Mouse (Mus musculus) brain, embryonic 14.5 days (tissue): Measurements from ENCODE around the gene Hist2h4. TPM values are rescaled to one million over a fixed set of nuclear protein-coding genes. Genes with fewer than 3 reads are reported as not detected.
A peak's percentile ranks its signal among the peaks of the same experiment; 100 is the strongest.
"Not testable (repeated sequence)": the region's sequence is repeated elsewhere in the genome, so short reads cannot be mapped to it uniquely, and the experiment has no call there.

Experiments used
- DNase-seq: peaks from one replicate; pipeline ENCODE4 v3.0.0-alpha.2; 2011; ENCODE audit warnings: low read depth
- CTCF ChIP-seq: fragments of 200-500 bp; IDR thresholded peaks from 2 replicates; pipeline ENCODE4 v1.5.1; 2012; ENCODE audit warnings: inconsistent platforms, mild to moderate bottlenecking, moderate library complexity, borderline replicate concordance; ENCODE audit not compliant: insufficient read depth, insufficient read length; ENCODE audit errors: extremely low read depth
- POLR2A ChIP-seq: fragments of 200-500 bp; IDR thresholded peaks from 2 replicates; pipeline ENCODE4 v1.6.1; 2012; ENCODE audit warnings: mild to moderate bottlenecking, inconsistent platforms, borderline replicate concordance; ENCODE audit not compliant: poor library complexity, insufficient read depth, insufficient read length, severe bottlenecking; ENCODE audit errors: extremely low read depth
- polyA plus RNA-seq: library from polyadenylated mRNA; depleted of rRNA; stranded (reverse); fragments of >200 nt; gene quantifications from 2 replicates; pipeline ENCODE4 v1.2.3, GENCODE M21; 2012

Hist2h4 gene
- polyA plus RNA-seq, 1 experiment: 5.9 TPM

DNA sequence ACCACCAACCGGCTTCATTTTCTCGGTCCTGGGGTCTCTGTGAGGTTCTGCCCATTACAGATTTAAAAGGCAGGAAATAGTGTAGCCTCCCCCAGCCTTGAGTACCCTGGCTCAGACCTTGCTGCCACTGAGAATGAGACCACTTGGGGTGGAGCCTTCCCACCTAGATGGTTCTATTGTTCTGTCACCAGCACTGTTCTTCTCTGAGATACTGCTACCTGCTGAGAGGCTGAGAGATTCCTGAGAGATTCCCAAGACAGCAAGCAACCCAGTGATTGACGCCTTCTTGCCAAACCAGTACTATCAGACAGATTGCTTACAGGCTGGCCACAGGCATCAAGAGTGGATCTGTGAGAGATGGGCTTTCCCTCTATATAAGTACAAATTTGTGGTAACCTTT, 26.1 kb upstream of the Hist2h4 start:
- DNase-seq: no peak

DNA sequence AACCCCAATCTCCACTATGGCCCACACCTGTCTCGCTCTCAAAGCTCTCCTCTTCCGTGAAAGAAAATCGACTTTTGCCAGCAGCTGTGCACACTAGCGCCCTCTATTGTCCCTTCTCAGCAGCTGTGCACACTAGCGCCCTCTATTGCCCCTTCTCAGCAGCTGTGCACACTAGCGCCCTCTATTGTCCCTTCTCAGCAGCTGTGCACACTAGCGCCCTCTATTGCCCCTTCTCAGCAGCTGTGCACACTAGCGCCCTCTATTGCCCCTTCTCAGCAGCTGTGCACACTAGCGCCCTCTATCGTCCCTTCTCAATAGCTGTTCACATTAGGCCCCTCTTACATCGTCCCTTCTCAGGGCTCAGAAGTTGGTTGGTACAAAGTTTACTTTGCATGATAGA, 24.2 kb upstream of the Hist2h4 start:
- not testable (repeated sequence) for DNase-seq

More for the DNA sequence above, 26.1 kb upstream of the Hist2h4 start:
- TF ChIP-seq CTCF (no peak), POLR2A (no peak)

DNA sequence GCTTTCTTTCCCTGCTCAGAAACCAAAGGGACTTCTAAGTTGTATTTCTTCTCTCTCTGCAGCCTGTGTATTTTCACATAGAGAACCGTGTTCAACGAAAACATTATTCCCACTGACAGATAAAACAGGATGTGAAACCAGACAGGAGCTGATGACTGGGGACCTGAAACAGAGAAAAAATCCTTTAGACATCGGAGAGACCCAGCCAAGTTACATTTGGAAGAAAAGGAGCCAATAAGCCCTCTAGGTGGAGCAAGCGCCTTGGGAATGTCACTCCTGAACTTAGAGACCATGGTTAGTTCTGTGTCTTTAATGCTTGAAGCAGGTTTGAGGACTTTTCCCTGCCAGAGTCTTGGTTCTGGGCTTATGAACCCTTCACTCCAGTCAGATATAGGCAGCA, 21.3 kb upstream of the Hist2h4 start:
- no peak for TF ChIP-seq POLR2A
- TF ChIP-seq CTCF: peak; percentile 57; the same call in 1 of the 2 replicates
- DNase-seq: peak; percentile 68

DNA sequence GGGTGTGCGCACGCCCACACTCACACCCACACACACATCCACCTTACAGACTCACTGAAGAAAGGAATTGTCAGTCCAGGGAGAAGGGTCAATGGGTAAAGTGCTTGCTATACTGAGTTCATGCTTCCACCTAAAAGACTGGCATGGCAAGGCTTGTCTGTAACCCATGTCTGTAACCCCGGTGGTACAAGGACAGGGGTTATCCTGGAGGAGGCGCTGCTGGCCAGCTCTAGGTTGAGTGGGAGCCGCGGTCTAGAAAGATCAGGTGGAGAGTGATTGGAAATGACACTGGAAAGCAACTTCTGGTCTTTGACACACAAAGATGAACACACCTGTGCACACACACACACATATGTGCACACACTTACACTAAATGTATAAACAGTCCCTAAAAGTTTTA, 17.5 kb upstream of the Hist2h4 start:
- no peak for TF ChIP-seq CTCF
- no peak for TF ChIP-seq POLR2A

DNA sequence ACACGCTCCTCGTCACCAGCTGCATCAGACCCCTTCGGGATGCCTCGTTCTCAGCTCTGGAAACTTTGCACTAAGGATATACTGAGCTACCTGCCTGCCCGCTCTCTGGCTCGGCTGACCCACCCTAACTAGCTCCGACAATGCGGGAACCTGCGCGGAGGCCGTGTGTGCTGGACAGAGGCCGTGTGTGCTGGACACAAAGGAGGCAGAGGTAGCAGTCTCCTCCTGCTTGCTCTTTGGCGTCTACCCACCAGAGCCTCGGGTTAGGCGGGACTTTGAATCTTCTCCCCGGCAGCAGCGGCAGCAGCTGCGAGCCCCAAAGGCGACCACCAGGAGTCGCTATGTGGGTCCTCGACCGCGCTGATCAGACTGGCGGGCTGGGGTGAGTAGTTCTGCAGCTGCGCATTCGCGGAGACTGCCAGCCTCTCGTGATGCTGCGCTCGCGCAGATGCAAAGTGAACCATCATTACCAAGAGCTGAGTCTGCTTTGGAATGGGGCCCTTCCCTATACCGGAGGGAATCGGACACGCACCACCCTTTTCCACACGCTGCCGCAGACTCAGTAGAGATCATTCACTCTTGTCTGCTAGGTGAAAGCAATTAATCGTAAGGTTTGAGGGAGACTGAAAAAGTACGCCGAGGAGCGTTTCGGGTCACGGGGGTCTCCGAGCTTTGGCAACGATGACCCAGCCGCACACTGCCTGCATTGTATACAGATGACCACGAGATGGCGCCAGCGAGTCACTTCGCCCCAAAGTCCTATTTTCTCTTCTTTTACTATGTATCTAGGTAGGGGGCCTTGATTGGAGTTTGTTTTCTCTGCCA, 14.9 kb upstream of the Hist2h4 start:
- TF ChIP-seq POLR2A: peak; percentile 14; the same call in 1 of the 2 replicates
- peak; percentile 95 for TF ChIP-seq CTCF
- DNase-seq: peak; percentile 98

More for the DNA sequence above, 17.5 kb upstream of the Hist2h4 start:
- DNase-seq: no peak

DNA sequence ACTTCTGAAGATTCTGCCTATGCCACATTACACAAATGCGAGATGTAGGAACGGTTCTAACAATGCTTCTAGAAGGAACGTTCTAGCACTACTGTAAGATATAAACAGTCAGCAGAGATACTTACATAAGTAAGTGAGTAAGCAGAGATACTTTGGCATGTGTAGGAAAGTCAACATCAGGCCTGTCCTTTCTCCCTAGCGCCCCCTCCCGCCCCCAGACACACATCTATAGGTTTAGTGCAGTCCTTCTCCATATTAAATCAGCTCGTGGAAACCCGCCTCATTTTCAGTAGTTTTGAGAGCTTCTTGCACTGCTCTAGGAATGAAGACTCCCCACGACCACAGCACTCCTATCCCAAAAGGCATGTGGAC, 14.3 kb upstream of the Hist2h4 start:
- no peak for TF ChIP-seq POLR2A
- no peak; the same call in 1 of the 2 replicates for TF ChIP-seq CTCF
- DNase-seq: peak; percentile 58

DNA sequence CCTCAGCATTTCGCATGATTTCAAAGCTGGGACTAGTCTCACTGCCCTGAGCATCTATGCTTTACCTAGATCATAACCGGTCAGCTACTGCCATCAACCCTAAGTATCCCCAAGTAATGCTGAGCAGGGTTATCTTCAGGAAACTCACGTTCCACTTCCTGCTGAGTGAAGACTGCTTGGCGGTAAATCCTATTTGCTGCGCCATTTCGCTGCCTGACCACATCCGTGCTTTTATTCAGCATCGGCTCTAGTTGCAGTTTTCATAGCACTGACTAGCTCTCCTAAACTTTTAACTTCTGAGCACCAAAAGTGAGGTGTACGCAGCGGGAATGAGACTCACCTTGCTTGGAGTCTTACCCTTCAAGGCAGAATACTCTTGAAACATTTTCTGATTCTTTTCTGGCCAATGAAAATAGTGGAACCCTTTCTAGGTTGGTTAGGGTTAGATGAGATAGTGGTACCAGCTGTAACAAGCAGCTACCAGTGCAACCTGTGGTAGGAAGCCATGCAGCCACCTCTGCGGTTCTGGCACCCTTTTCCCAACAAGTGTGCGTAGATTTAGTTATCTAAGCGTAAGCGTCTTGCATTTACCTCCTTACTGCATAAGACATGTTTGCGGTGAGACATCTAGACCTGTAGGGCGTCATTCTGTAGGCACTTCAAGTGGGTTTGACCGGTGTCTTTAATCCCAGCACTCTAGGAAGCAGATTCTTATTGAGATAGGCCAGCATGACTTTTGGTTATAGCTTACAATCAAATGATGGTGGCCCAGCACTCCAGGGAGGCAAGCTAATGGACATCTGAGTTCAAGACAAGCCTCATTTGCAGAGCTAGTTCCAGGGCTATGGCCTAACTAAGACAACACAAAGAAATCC, 10.7 kb upstream of the Hist2h4 start:
- DNase-seq: no peak
- TF ChIP-seq POLR2A (no peak), CTCF (no peak)

DNA sequence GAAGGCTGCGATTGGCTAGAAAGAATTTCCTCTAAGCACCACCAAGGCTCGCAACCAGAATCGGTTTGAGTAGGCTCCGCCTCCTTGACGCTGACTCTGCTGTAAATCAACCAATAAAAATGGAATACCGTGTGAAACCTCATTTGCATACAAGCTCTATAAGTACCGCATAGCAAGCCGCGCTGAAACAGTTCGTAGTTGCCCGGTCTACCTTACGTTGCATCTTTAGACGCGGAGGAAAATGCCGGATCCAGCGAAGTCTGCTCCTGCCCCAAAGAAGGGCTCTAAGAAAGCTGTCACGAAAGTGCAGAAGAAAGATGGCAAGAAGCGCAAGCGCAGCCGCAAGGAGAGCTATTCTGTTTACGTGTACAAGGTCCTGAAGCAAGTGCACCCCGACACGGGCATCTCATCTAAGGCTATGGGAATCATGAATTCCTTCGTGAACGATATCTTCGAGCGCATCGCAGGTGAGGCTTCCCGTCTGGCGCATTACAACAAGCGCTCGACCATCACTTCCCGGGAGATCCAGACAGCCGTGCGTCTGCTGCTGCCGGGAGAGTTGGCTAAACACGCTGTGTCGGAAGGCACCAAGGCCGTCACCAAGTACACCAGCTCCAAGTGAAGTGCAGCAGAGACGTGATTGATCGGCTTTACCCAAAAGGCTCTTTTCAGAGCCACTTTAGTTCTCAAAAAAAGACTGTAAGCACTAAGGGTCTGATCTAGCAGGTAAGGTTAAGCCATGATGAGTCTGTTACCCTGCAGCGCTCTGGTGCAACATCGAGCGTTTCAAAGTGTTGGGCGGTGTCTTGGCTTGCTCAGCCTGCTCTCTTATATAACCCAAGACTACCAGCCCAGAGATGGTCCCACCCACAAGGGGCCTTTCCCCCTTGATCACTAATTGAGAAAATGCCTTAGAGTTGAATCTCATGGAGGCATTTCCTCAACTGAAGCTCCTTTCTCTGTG, 6.7 kb upstream of the Hist2h4 start, which contains the start of gene Hist2h2bb:
TSS of gene Hist2h2bb (plus strand) at position 242 of the 964 bp plus-strand sequence.
- TF ChIP-seq POLR2A: peak; percentile 84
- no peak for TF ChIP-seq CTCF
- DNase-seq: peak; percentile 99

DNA sequence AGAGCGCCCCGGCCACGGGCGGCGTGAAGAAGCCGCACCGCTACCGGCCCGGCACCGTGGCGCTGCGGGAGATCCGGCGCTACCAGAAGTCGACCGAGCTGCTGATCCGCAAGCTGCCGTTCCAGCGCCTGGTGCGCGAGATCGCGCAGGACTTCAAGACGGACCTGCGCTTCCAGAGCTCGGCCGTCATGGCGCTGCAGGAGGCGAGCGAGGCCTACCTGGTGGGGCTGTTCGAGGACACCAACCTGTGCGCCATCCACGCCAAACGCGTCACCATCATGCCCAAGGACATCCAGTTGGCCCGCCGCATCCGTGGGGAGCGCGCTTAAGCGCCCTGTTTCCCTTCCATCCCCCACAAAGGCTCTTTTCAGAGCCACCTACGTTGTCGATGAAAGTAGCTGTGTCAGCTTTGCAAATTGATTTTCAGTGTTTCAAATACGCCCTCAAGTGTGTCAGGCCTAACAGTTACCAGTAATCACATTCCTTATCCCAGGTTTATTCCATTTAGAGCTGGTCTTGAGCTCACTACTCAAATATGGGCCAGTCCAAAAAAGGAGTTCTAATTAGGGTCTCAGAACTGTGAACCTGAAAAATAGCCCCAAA, 5.8 kb upstream of the Hist2h4 start:
- DNase-seq: not testable (repeated sequence)

DNA sequence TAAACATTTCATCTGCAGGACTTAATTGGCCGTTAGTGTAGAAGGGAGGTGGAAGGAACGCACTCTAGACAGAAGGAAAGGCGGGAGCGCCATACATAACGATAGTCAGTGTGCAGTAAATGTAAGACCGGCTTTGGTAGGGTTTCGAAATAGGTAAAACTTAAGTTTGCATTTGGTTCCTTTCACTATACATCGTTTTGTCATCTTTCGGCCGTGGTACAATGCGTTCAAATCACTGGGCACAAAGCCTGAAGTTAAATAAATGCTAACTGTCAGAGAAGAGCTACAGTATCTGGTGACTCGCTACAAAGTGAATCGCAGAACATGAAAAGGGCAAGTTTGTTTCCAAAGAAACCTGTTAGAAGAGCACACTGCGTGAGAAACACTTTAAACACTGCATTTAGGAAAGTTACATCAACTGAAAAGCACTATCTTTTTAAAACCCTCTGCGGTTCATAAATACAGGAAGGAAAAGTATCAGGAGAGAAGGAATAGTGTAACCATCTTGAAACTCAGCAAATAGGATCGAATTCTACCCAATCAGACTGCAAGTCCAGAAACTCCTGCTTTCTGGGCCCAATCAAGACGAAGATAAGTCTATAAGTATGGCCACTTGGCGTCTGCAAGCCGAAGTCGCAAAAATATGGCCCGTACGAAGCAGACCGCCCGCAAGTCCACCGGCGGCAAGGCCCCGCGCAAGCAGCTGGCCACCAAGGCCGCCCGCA, 5.1 kb upstream of the Hist2h4 start, which contains the start of gene Hist2h3b:
TSS of gene Hist2h3b (plus strand) at position 604 of the 725 bp plus-strand sequence.
- no peak for TF ChIP-seq CTCF
- peak; percentile 58; the same call in 1 of the 2 replicates for TF ChIP-seq POLR2A
- peak; percentile 98 for DNase-seq
